Mouse (Mus musculus): ENCODE measurements around the gene Dmrt3. TPM values are rescaled to one million over a fixed set of nuclear protein-coding genes. Genes with fewer than 3 reads are reported as not detected.
A peak's percentile ranks its signal among the peaks of the same experiment; 100 is the strongest.

The Dmrt3 gene
- polyA plus RNA-seq, 1 experiment from 2014 or later, result 0.05 TPM

- peak overlapping the region; percentile 18 for H3K9ac ChIP-seq (ENCODE audit: low read length)
- no peak overlapping the region for H3K27ac ChIP-seq (replicated peaks; ENCODE audit: low read depth, low read length)
Observed at GRCm38 (mm10) chr19:25635622-25636244, 25.6 kb downstream of the Dmrt3 start.

GRCm38 (mm10) chr19:25638766-25639361 lies 28.8 kb downstream of the Dmrt3 start:
- H3K36me3 ChIP-seq (ENCODE audit: control insufficient read depth, insufficient read depth, low read length), result no peaks in the 10 kb centered on the region
- 76% methylated on average over 11 of the region's 11 CpGs for WGBS
- no peak overlapping the region for H3K4me2 ChIP-seq (ENCODE audit: low read depth, severe bottlenecking)
- DNase-seq (ENCODE audit: low spot score) (no peak), ATAC-seq (ENCODE audit: insufficient number of reproducible peaks, low FRiP score, low TSS enrichment, low read depth) (no peak)
- H3K4me3 ChIP-seq (ENCODE audit: low read depth, low read length), result no peak overlapping the region
- H3K4me1 ChIP-seq (ENCODE audit: control insufficient read depth, insufficient read depth, low read length), result no peaks in the 10 kb centered on the region
- no peaks in the 10 kb centered on the region for H3K27me3 ChIP-seq (ENCODE audit: control insufficient read depth, insufficient read depth, low read length)
- no peaks in the 10 kb centered on the region for H3K9me3 ChIP-seq (ENCODE audit: control insufficient read depth, low read length)
- H3K9ac ChIP-seq (ENCODE audit: low read length), result no peak overlapping the region
- H3K27ac ChIP-seq (replicated peaks; ENCODE audit: low read depth, low read length), result no peak overlapping the region

More at GRCm38 (mm10) chr19:25635622-25636244, 25.6 kb downstream of the Dmrt3 start:
- Histone ChIP-seq H3K4me1 (ENCODE audit: control insufficient read depth, insufficient read depth, low read length) (no peaks in the 10 kb centered on the region), H3K27me3 (ENCODE audit: control insufficient read depth, insufficient read depth, low read length) (no peaks in the 10 kb centered on the region), H3K9me3 (ENCODE audit: control insufficient read depth, low read length) (no peaks in the 10 kb centered on the region), H3K4me3 (ENCODE audit: low read depth, low read length) (peak overlapping the region; percentile 18; the same call in 1 of the 2 replicates), H3K4me2 (ENCODE audit: low read depth, severe bottlenecking) (peak overlapping the region; percentile 35; the same call in 1 of the 2 replicates), H3K36me3 (ENCODE audit: control insufficient read depth, insufficient read depth, low read length) (no peaks in the 10 kb centered on the region)
- no peak for ATAC-seq (ENCODE audit: insufficient number of reproducible peaks, low FRiP score, low TSS enrichment, low read depth)
- 17% methylated on average over 22 of the region's 22 CpGs for WGBS
- peak; percentile 87 for DNase-seq (ENCODE audit: low spot score)

GRCm38 (mm10) chr19:25641786-25642185 lies 31.7 kb downstream of the Dmrt3 start:
- Histone ChIP-seq H3K9ac (ENCODE audit: low read length) (no peak overlapping the region), H3K27me3 (ENCODE audit: control insufficient read depth, insufficient read depth, low read length) (no peaks in the 10 kb centered on the region), H3K4me1 (ENCODE audit: control insufficient read depth, insufficient read depth, low read length) (no peaks in the 10 kb centered on the region), H3K4me3 (ENCODE audit: low read depth, low read length) (no peak overlapping the region), H3K9me3 (ENCODE audit: control insufficient read depth, low read length) (no peaks in the 10 kb centered on the region), H3K27ac (replicated peaks; ENCODE audit: low read depth, low read length) (no peak overlapping the region), H3K4me2 (ENCODE audit: low read depth, severe bottlenecking) (no peak overlapping the region), H3K36me3 (ENCODE audit: control insufficient read depth, insufficient read depth, low read length) (no peaks in the 10 kb centered on the region)
- ATAC-seq (ENCODE audit: insufficient number of reproducible peaks, low FRiP score, low TSS enrichment, low read depth) (no peak), DNase-seq (ENCODE audit: low spot score) (no peak)
- 92% methylated on average over 6 of the region's 6 CpGs for WGBS

- WGBS, result 66% methylated on average over 3 of the region's 3 CpGs
- H3K9ac ChIP-seq (ENCODE audit: low read length), result no peak overlapping the region
- H3K27ac ChIP-seq (replicated peaks; ENCODE audit: low read depth, low read length), result no peak overlapping the region
- no peak overlapping the region for H3K4me2 ChIP-seq (ENCODE audit: low read depth, severe bottlenecking)
- H3K36me3 ChIP-seq (ENCODE audit: control insufficient read depth, insufficient read depth, low read length), result no peaks in the 10 kb centered on the region
- H3K4me3 ChIP-seq (ENCODE audit: low read depth, low read length), result no peak overlapping the region
- H3K4me1 ChIP-seq (ENCODE audit: control insufficient read depth, insufficient read depth, low read length), result no peaks in the 10 kb centered on the region
- no peak for DNase-seq (ENCODE audit: low spot score)
- H3K27me3 ChIP-seq (ENCODE audit: control insufficient read depth, insufficient read depth, low read length), result no peaks in the 10 kb centered on the region
- ATAC-seq (ENCODE audit: insufficient number of reproducible peaks, low FRiP score, low TSS enrichment, low read depth), result no peak
- H3K9me3 ChIP-seq (ENCODE audit: control insufficient read depth, low read length), result no peaks in the 10 kb centered on the region
Observed at GRCm38 (mm10) chr19:25647136-25647535, 37.0 kb downstream of the Dmrt3 start.

GRCm38 (mm10) chr19:25648701-25649100 lies 38.6 kb downstream of the Dmrt3 start:
- no peaks in the 10 kb centered on the region for H3K36me3 ChIP-seq (ENCODE audit: control insufficient read depth, insufficient read depth, low read length)
- no peak overlapping the region for H3K27ac ChIP-seq (replicated peaks; ENCODE audit: low read depth, low read length)
- 76% methylated on average over 4 of the region's 4 CpGs for WGBS
- no peak for ATAC-seq (ENCODE audit: insufficient number of reproducible peaks, low FRiP score, low TSS enrichment, low read depth)
- no peak for DNase-seq (ENCODE audit: low spot score)
- no peaks in the 10 kb centered on the region for H3K4me1 ChIP-seq (ENCODE audit: control insufficient read depth, insufficient read depth, low read length)
- no peaks in the 10 kb centered on the region for H3K9me3 ChIP-seq (ENCODE audit: control insufficient read depth, low read length)
- H3K4me2 ChIP-seq (ENCODE audit: low read depth, severe bottlenecking), result no peak overlapping the region
- no peaks in the 10 kb centered on the region for H3K27me3 ChIP-seq (ENCODE audit: control insufficient read depth, insufficient read depth, low read length)
- H3K4me3 ChIP-seq (ENCODE audit: low read depth, low read length), result no peak overlapping the region
- no peak overlapping the region for H3K9ac ChIP-seq (ENCODE audit: low read length)

- Histone ChIP-seq H3K36me3 (ENCODE audit: control insufficient read depth, insufficient read depth, low read length) (no peaks in the 10 kb centered on the region), H3K9ac (ENCODE audit: low read length) (no peak overlapping the region), H3K4me3 (ENCODE audit: low read depth, low read length) (no peak overlapping the region), H3K9me3 (ENCODE audit: control insufficient read depth, low read length) (no peaks in the 10 kb centered on the region), H3K27ac (replicated peaks; ENCODE audit: low read depth, low read length) (no peak overlapping the region), H3K27me3 (ENCODE audit: control insufficient read depth, insufficient read depth, low read length) (no peaks in the 10 kb centered on the region), H3K4me2 (ENCODE audit: low read depth, severe bottlenecking) (no peak overlapping the region), H3K4me1 (ENCODE audit: control insufficient read depth, insufficient read depth, low read length) (peaks cover 12% of the 10 kb centered on the region)
- no peak for ATAC-seq (ENCODE audit: insufficient number of reproducible peaks, low FRiP score, low TSS enrichment, low read depth)
- DNase-seq (ENCODE audit: low spot score), result no peak
- WGBS, result 89% methylated on average over 10 of the region's 10 CpGs
Observed at GRCm38 (mm10) chr19:25650474-25650873, 40.4 kb downstream of the Dmrt3 start.

- Histone ChIP-seq H3K27ac (replicated peaks; ENCODE audit: low read depth, low read length) (no peak overlapping the region), H3K9ac (ENCODE audit: low read length) (no peak overlapping the region), H3K4me2 (ENCODE audit: low read depth, severe bottlenecking) (no peak overlapping the region), H3K27me3 (ENCODE audit: control insufficient read depth, insufficient read depth, low read length) (no peaks in the 10 kb centered on the region), H3K9me3 (ENCODE audit: control insufficient read depth, low read length) (no peaks in the 10 kb centered on the region), H3K4me3 (ENCODE audit: low read depth, low read length) (no peak overlapping the region), H3K36me3 (ENCODE audit: control insufficient read depth, insufficient read depth, low read length) (no peaks in the 10 kb centered on the region), H3K4me1 (ENCODE audit: control insufficient read depth, insufficient read depth, low read length) (peaks cover 12% of the 10 kb centered on the region)
- ATAC-seq (ENCODE audit: insufficient number of reproducible peaks, low FRiP score, low TSS enrichment, low read depth) (no peak), DNase-seq (ENCODE audit: low spot score) (no peak)
- WGBS, result 66% methylated on average over 5 of the region's 5 CpGs
Observed at GRCm38 (mm10) chr19:25652560-25652959, 42.5 kb downstream of the Dmrt3 start.

- WGBS, result 28% methylated on average over 12 of the region's 12 CpGs
- Histone ChIP-seq H3K4me2 (ENCODE audit: low read depth, severe bottlenecking) (0 out of 2 replicates have a peak overlapping the region, but pooled peaks have one; percentile 2), H3K27ac (replicated peaks; ENCODE audit: low read depth, low read length) (peak overlapping the region; percentile 52; the same call in 1 of the 2 replicates), H3K9ac (ENCODE audit: low read length) (no peak overlapping the region), H3K9me3 (ENCODE audit: control insufficient read depth, low read length) (no peaks in the 10 kb centered on the region), H3K27me3 (ENCODE audit: control insufficient read depth, insufficient read depth, low read length) (no peaks in the 10 kb centered on the region), H3K4me3 (ENCODE audit: low read depth, low read length) (no peak overlapping the region), H3K36me3 (ENCODE audit: control insufficient read depth, insufficient read depth, low read length) (no peaks in the 10 kb centered on the region), H3K4me1 (ENCODE audit: control insufficient read depth, insufficient read depth, low read length) (peaks cover 12% of the 10 kb centered on the region)
- ATAC-seq (ENCODE audit: insufficient number of reproducible peaks, low FRiP score, low TSS enrichment, low read depth) (peak; percentile 78; the same call in 1 of the 2 replicates), DNase-seq (ENCODE audit: low spot score) (peak; percentile 55)
Observed at GRCm38 (mm10) chr19:25654034-25654749, 44.1 kb downstream of the Dmrt3 start.
